Mouse (Mus musculus) c-Kit-positive CD71-positive TER-119-negative erythroid progenitor cells, embryonic 14.5 days (primary cell): ENCODE results near the gene Ssc5d.
A peak's percentile ranks its signal among the peaks of the same experiment; 100 is the strongest.

Source experiments
- DNase-seq: peaks from one replicate; pipeline ENCODE4 v3.0.0-alpha.2; 2013; ENCODE audit warnings: low read depth

Gene Ssc5d

DNA sequence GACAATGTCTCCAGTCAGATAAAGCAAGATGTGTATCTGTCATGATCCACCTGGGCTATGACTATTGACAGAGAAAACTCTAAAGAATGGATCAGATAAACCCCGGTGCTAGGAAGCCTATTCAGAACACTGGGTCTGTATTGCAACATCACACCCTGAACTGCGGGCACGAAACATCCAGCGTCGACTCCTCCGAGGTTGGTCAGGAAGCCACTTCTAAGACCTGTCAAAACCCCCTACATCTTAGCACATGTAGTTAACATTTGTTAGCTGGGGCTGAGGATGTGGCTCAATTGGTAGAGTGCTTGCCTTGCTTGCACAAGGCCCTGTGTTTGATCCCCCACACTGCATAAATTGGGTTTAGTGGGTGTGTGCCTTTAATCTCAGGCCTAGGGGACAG lies 22.8 kb downstream of the Ssc5d start:
- no peak for DNase-seq

GRCm38 (mm10) chr7:4950561-4951342 lies 25.2 kb downstream of the Ssc5d start:
- no peak for DNase-seq

DNA sequence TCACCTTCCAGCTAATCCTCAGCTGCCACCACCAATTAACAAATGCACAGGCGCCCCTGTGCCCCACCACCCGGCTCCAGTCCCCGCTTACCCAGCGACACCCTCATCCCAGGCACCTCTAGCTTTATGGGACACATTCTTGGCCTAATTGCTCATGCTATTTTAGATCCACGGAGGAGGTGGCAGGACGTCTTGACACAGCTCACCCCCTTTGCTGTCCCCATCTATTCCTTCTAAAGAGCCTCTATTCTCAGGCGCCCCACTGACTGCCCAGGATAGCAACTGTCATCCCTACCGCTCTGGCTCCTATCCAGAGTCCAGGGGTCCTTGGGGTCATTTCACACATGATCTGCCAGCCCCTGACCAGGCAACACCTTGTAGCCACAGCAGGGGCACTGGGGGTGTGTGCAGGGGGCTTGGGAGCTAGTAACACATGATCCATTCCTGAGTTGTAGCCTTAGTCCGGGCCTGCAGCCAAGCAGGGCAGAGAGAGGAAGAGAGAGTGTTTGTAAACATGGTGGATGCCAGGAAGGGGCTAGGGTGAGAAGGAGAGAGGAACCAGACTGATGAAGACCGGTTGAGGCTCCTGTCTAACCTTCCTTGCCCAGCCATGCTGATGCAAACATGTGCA lies 28.3 kb downstream of the Ssc5d start:
- DNase-seq, result no peak

DNA sequence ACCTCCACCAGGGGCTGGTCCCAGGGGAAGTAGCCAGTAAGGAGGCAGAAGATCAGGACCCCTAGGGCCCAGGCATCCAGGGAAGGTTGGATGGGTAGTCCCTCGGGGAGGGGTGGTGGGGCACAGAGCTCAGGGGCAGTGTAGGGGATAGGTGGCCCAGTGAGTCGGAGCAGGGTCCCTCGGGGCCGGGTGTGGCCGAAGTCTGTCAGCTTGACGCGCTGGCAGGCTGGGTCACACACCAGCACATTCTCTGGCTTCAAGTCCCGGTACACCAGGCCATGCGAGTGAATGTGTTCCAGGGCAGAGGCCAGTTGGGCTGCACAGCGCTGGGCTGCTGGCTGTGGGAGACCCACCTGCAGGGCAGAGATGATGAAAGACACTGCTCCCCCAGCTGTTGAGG lies 31.8 kb downstream of the Ssc5d start:
- no peak for DNase-seq

- DNase-seq, result no peak
These were observed 37.9 kb downstream of the Ssc5d start for GRCm38 (mm10) chr7:4963527-4963926.

DNA sequence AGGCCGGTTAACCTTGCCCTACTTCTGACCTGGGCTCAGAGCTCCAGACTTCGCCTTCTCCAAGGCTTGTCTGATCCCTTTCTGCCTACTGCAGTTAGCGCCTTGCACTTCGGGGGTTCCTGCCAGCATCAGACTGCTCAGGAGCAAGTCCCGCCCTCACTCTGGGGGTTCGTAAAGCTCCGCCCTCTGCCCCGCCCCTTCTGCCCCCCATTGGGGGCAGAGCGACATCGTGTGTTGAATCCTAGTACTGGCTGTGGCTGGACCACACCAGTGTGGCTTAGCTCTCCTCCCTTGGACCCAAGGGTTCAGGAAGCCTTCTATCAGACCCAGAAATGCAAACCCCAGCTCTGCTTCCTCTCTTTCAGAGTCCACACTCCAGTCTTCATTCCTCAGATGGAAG lies 38.7 kb downstream of the Ssc5d start, which contains the start of gene Sbk2:
Sbk2 (minus strand) TSS at position 135 of the 400 bp plus-strand sequence.
- peak; percentile 34 for DNase-seq

DNA sequence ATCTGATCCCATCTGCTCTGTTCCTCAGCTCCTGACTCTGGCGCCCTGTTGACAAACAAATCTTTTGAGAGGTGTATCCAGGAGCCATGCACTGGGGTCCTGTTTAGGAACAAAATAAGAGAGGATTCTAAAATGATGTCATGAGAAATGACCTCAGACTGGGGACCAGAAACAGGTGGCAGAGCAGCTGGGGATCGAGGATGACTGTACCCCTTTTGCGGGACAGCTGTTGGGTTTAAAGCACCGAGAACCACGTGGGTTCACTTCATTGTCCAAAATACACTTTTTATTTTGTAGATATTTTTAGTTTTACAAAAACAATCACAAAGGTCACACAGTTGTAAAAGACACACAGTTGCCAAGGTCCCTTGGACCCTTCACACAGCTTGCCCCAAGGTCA lies 39.4 kb downstream of the Ssc5d start:
- DNase-seq, result no peak

- DNase-seq, result no peak
These were observed 45.5 kb downstream of the Ssc5d start, which contains the start of gene Sbk3 for GRCm38 (mm10) chr7:4971068-4971467. Sbk3 (minus strand) TSS chr7:4971168.

GRCm38 (mm10) chr7:4971710-4972109 lies 46.1 kb downstream of the Ssc5d start:
- no peak for DNase-seq

- no peak for DNase-seq
These were observed 46.9 kb downstream of the Ssc5d start for GRCm38 (mm10) chr7:4972321-4973047.

DNA sequence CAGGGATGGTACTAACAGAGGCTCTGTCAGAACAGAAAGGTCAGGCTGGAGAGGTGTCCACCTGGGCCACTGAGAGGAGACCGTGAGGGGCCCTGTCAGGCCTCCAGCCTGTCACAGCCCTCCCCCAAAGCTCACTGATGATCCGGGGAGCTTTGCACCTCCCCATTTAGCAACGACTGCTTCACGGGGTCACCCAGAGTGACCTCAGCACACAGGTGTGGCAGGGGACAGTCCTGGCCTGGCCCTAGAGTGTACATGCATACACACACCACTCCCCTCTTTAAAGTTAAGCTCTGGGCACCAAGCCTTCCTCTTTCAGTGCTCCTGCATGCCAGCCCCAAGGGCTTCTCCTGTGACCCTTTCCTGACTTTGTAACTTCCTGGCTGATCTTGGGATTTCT lies 49.9 kb downstream of the Ssc5d start:
- no peak for DNase-seq

- no peak for DNase-seq
These were observed 51.2 kb downstream of the Ssc5d start for GRCm38 (mm10) chr7:4976832-4977231.

- DNase-seq, result no peak
These were observed 62.7 kb downstream of the Ssc5d start for GRCm38 (mm10) chr7:4988250-4988649.

- no peak for DNase-seq
These were observed 67.9 kb downstream of the Ssc5d start for GRCm38 (mm10) chr7:4993347-4993998.

DNA sequence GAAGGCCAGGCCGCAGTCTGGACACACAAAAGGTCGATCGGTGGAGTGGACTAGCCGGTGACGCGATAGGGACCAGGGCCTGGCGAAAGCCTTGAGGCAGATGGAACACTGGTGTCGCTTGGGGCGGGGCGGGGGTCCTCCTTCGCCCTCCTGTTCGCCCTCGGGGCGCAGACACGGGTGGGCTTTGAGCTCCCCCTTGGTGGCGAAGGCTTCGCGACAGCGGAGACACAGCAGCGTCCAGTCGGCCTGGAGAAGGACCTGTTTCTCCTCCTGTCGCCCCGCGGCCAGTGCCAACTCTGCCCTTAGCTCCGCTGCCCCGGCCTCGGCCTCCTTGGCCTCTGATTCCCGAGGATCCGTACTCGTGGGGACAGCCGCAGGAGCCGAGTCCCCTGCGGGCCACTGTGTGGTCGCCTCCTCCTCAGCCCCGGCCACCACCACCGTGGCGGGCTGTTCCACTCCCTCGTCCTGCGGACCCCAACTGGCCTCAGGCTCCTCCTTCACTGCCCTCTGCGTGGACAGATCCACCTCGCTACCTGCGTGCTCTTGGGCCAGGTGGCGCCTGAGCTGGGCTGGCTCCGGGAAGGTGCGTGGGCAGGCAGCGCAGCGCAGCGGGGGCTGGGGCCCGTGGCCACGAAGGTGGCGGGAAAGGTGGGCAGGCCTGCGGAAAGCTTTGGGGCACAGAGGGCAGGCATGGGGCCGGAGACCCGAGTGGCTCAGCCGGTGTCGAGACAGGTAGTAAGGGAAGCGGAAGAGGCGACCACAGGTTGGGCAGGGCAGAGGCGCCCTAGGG lies 68.6 kb downstream of the Ssc5d start:
- DNase-seq, result no peak
